Mouse (Mus musculus): ENCODE results near the gene Mpzl2. TPM values are rescaled to one million over a fixed set of nuclear protein-coding genes. Genes with fewer than 3 reads are reported as not detected.

Gene Mpzl2
- polyA plus RNA-seq, 1 experiment = 0.65 TPM

- TF ChIP-seq POLR2A (IDR thresholded peaks at IDR 0.05; ENCODE audit: control insufficient read depth, low read depth, low read length) (no peak), CTCF (IDR thresholded peaks at IDR 0.05; ENCODE audit: control insufficient read depth, insufficient read depth, insufficient replicate concordance, low read depth, low read length) (no peak)
- Histone ChIP-seq H3K27me3 (ENCODE audit: control insufficient read depth, insufficient read depth, low read length) (no peaks in the 10 kb centered on the region), H3K27ac (ENCODE audit: control insufficient read depth, insufficient read depth, low read depth, low read length) (no peak overlapping the region), H3K4me3 (ENCODE audit: control insufficient read depth, low read depth, low read length) (no peak overlapping the region), H3K36me3 (ENCODE audit: control insufficient read depth, insufficient read depth, low read length) (no peaks in the 10 kb centered on the region), H3K4me1 (ENCODE audit: control insufficient read depth, insufficient read depth, low read length) (no peaks in the 10 kb centered on the region)
Observed at GRCm38 (mm10) chr9:45085741-45086690, 46.4 kb downstream of the Mpzl2 start.

- H3K4me3 ChIP-seq (ENCODE audit: control insufficient read depth, low read depth, low read length) = no peak overlapping the region
- no peak for TF ChIP-seq POLR2A (IDR thresholded peaks at IDR 0.05; ENCODE audit: control insufficient read depth, low read depth, low read length)
- no peak for TF ChIP-seq CTCF (IDR thresholded peaks at IDR 0.05; ENCODE audit: control insufficient read depth, insufficient read depth, insufficient replicate concordance, low read depth, low read length)
- no peaks in the 10 kb centered on the region for H3K27me3 ChIP-seq (ENCODE audit: control insufficient read depth, insufficient read depth, low read length)
- H3K36me3 ChIP-seq (ENCODE audit: control insufficient read depth, insufficient read depth, low read length) = no peaks in the 10 kb centered on the region
- no peaks in the 10 kb centered on the region for H3K4me1 ChIP-seq (ENCODE audit: control insufficient read depth, insufficient read depth, low read length)
- H3K27ac ChIP-seq (ENCODE audit: control insufficient read depth, insufficient read depth, low read depth, low read length) = no peak overlapping the region
Observed at GRCm38 (mm10) chr9:45088040-45088439, 48.4 kb downstream of the Mpzl2 start.

GRCm38 (mm10) chr9:45090811-45091210 is 51.2 kb downstream of the Mpzl2 start:
- Histone ChIP-seq H3K27ac (ENCODE audit: control insufficient read depth, insufficient read depth, low read depth, low read length) (no peak overlapping the region), H3K4me1 (ENCODE audit: control insufficient read depth, insufficient read depth, low read length) (no peaks in the 10 kb centered on the region), H3K27me3 (ENCODE audit: control insufficient read depth, insufficient read depth, low read length) (no peaks in the 10 kb centered on the region), H3K36me3 (ENCODE audit: control insufficient read depth, insufficient read depth, low read length) (no peaks in the 10 kb centered on the region), H3K4me3 (ENCODE audit: control insufficient read depth, low read depth, low read length) (no peak overlapping the region)
- no peak for TF ChIP-seq POLR2A (IDR thresholded peaks at IDR 0.05; ENCODE audit: control insufficient read depth, low read depth, low read length)
- TF ChIP-seq CTCF (IDR thresholded peaks at IDR 0.05; ENCODE audit: control insufficient read depth, insufficient read depth, insufficient replicate concordance, low read depth, low read length) = no peak

- Histone ChIP-seq H3K4me1 (ENCODE audit: control insufficient read depth, insufficient read depth, low read length) (no peaks in the 10 kb centered on the region), H3K4me3 (ENCODE audit: control insufficient read depth, low read depth, low read length) (no peak overlapping the region), H3K27ac (ENCODE audit: control insufficient read depth, insufficient read depth, low read depth, low read length) (0 out of 2 replicates have a peak overlapping the region, but pooled peaks have one; percentile 42), H3K27me3 (ENCODE audit: control insufficient read depth, insufficient read depth, low read length) (no peaks in the 10 kb centered on the region), H3K36me3 (ENCODE audit: control insufficient read depth, insufficient read depth, low read length) (no peaks in the 10 kb centered on the region)
- TF ChIP-seq POLR2A (IDR thresholded peaks at IDR 0.05; ENCODE audit: control insufficient read depth, low read depth, low read length) (no peak), CTCF (IDR thresholded peaks at IDR 0.05; ENCODE audit: control insufficient read depth, insufficient read depth, insufficient replicate concordance, low read depth, low read length) (no peak)
Observed at GRCm38 (mm10) chr9:45092641-45093040, 53.0 kb downstream of the Mpzl2 start.

- H3K4me1 ChIP-seq (ENCODE audit: control insufficient read depth, insufficient read depth, low read length) = no peaks in the 10 kb centered on the region
- H3K36me3 ChIP-seq (ENCODE audit: control insufficient read depth, insufficient read depth, low read length) = no peaks in the 10 kb centered on the region
- no peaks in the 10 kb centered on the region for H3K27me3 ChIP-seq (ENCODE audit: control insufficient read depth, insufficient read depth, low read length)
- H3K27ac ChIP-seq (ENCODE audit: control insufficient read depth, insufficient read depth, low read depth, low read length) = no peak overlapping the region
- TF ChIP-seq CTCF (IDR thresholded peaks at IDR 0.05; ENCODE audit: control insufficient read depth, insufficient read depth, insufficient replicate concordance, low read depth, low read length) = no peak
- no peak for TF ChIP-seq POLR2A (IDR thresholded peaks at IDR 0.05; ENCODE audit: control insufficient read depth, low read depth, low read length)
- H3K4me3 ChIP-seq (ENCODE audit: control insufficient read depth, low read depth, low read length) = no peak overlapping the region
Observed at GRCm38 (mm10) chr9:45095149-45095937, 55.7 kb downstream of the Mpzl2 start.

- TF ChIP-seq POLR2A (IDR thresholded peaks at IDR 0.05; ENCODE audit: control insufficient read depth, low read depth, low read length) (no peak), CTCF (IDR thresholded peaks at IDR 0.05; ENCODE audit: control insufficient read depth, insufficient read depth, insufficient replicate concordance, low read depth, low read length) (no peak)
- H3K4me3 ChIP-seq (ENCODE audit: control insufficient read depth, low read depth, low read length) = no peak overlapping the region
- no peaks in the 10 kb centered on the region for H3K4me1 ChIP-seq (ENCODE audit: control insufficient read depth, insufficient read depth, low read length)
- no peaks in the 10 kb centered on the region for H3K36me3 ChIP-seq (ENCODE audit: control insufficient read depth, insufficient read depth, low read length)
- H3K27me3 ChIP-seq (ENCODE audit: control insufficient read depth, insufficient read depth, low read length) = no peaks in the 10 kb centered on the region
- H3K27ac ChIP-seq (ENCODE audit: control insufficient read depth, insufficient read depth, low read depth, low read length) = no peak overlapping the region
Observed at GRCm38 (mm10) chr9:45097877-45098276, 58.3 kb downstream of the Mpzl2 start.

- no peaks in the 10 kb centered on the region for H3K4me1 ChIP-seq (ENCODE audit: control insufficient read depth, insufficient read depth, low read length)
- no peaks in the 10 kb centered on the region for H3K27me3 ChIP-seq (ENCODE audit: control insufficient read depth, insufficient read depth, low read length)
- no peak overlapping the region for H3K27ac ChIP-seq (ENCODE audit: control insufficient read depth, insufficient read depth, low read depth, low read length)
- H3K4me3 ChIP-seq (ENCODE audit: control insufficient read depth, low read depth, low read length) = no peak overlapping the region
- TF ChIP-seq CTCF (IDR thresholded peaks at IDR 0.05; ENCODE audit: control insufficient read depth, insufficient read depth, insufficient replicate concordance, low read depth, low read length) = no peak
- TF ChIP-seq POLR2A (IDR thresholded peaks at IDR 0.05; ENCODE audit: control insufficient read depth, low read depth, low read length) = no peak
- H3K36me3 ChIP-seq (ENCODE audit: control insufficient read depth, insufficient read depth, low read length) = no peaks in the 10 kb centered on the region
Observed at GRCm38 (mm10) chr9:45098426-45098825, 58.8 kb downstream of the Mpzl2 start.
